Mouse (Mus musculus) lung, postnatal 0 days (tissue): ENCODE data around the gene Gspt1. TPM values are rescaled to one million over a fixed set of nuclear protein-coding genes. Genes with fewer than 3 reads are reported as not detected.

Source experiments
- ATAC-seq: fragments of 200-750 bp; cut with Nextera tagmentation; 2 replicates; pipeline ENCODE4 v1.8.0; 2017; ENCODE audit warnings: moderate library complexity
- DNase-seq: peaks from one replicate; pipeline ENCODE4 v3.0.0-alpha.2; 2016; ENCODE audit warnings: low spot score
- H3K27ac ChIP-seq: fragments of 300-500 bp; sonication (generic); 2 replicates; pipeline ENCODE4 v1.5.1; 2014; ENCODE audit warnings: antibody characterized with exemption, mild to moderate bottlenecking, low read length, mixed read lengths
- H3K27me3 ChIP-seq: fragments of 300-500 bp; sonication (generic); replicated peaks from 2 replicates; pipeline ENCODE4 v1.6.1; 2014; ENCODE audit warnings: low read length, mixed read lengths; ENCODE audit not compliant: insufficient read depth
- H3K36me3 ChIP-seq: fragments of 300-500 bp; sonication (generic); 2 replicates; pipeline ENCODE4 v1.6.1; 2014; ENCODE audit warnings: low read length, mixed read lengths; ENCODE audit not compliant: insufficient read depth
- H3K4me1 ChIP-seq: fragments of 300-500 bp; sonication (generic); 2 replicates; pipeline ENCODE4 v1.6.1; 2014; ENCODE audit warnings: antibody characterized with exemption, low read depth, low read length, mixed read lengths; ENCODE audit not compliant: insufficient read depth
- H3K4me2 ChIP-seq: fragments of 300-500 bp; sonication (generic); replicated peaks from 2 replicates; pipeline ENCODE4 v1.6.1; 2014; ENCODE audit warnings: low read depth, mild to moderate bottlenecking, low read length, moderate library complexity, mixed read lengths
- H3K4me3 ChIP-seq: fragments of 300-500 bp; sonication (generic); 2 replicates; pipeline ENCODE4 v1.5.1; 2014; ENCODE audit warnings: low read depth, low read length
- H3K9ac ChIP-seq: fragments of 300-500 bp; sonication (generic); replicated peaks from 2 replicates; pipeline ENCODE4 v1.6.1; 2014; ENCODE audit warnings: low read depth, mild to moderate bottlenecking
- H3K9me3 ChIP-seq: fragments of 300-500 bp; sonication (generic); 2 replicates; pipeline ENCODE4 v1.6.1; 2016; ENCODE audit warnings: low read length, mixed read lengths
- CTCF ChIP-seq: IDR thresholded peaks from 2 replicates; pipeline ENCODE4 v1.5.1; 2016; ENCODE audit warnings: antibody characterized with exemption, mild to moderate bottlenecking
- EP300 ChIP-seq: IDR thresholded peaks from 2 replicates; pipeline ENCODE4 v1.6.1; 2016; ENCODE audit warnings: antibody characterized with exemption, mild to moderate bottlenecking, control low read depth
- WGBS: fragments of 180-500 bp; shearing (Covaris S2); extraction: QIAGEN DNeasy Blood & Tissue Kit; methylation state at CpG from one replicate; pipeline ENCODE4 v1.1.7; 2014; 5-methylcytosine and 5-hydroxymethylcytosine counted together
- polyA plus RNA-seq: library from polyadenylated mRNA; unstranded; fragments of >200 nt; fragmentation: Nextera tagmentation; extraction: Ambion mirVana; gene quantifications from 2 replicates; pipeline ENCODE4 v1.2.1, GENCODE M21; 2015

The Gspt1 gene
- polyA plus RNA-seq, 1 experiment from 2014 or later: 34.2 TPM

DNA sequence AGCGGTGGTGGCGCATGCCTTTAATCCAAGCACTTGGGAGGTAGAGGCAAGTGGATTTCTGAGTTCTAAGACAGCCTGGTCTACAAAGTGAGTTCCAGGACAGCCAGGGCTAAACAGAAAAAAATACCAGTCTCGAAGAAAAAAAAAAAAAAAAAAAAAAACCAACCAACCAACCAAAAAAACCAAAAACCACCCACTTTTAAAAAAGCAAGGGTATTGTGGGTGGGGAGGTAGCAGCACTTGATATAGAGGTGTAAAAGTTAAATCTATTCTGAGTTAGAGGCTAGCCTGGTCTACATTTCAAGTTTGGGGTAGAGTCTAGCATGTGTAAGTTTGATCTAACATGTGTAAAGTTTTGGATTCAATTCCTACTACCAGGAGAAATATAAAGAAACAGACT, 53.9 kb downstream of the Gspt1 start:
- Histone ChIP-seq H3K4me3 (no peak overlapping the region), H3K27me3 (no peaks in the 10 kb centered on the region), H3K9me3 (no peaks in the 10 kb centered on the region), H3K36me3 (peaks cover 20% of the 10 kb centered on the region; the same call in 1 of the 2 replicates), H3K4me1 (peaks cover 10% of the 10 kb centered on the region), H3K9ac (no peak overlapping the region), H3K4me2 (no peak overlapping the region), H3K27ac (no peak overlapping the region)
- WGBS: 91% methylated on average over 3 of the region's 3 CpGs
- TF ChIP-seq EP300 (no peak), CTCF (no peak)
- DNase-seq (no peak), ATAC-seq (no peak)

DNA sequence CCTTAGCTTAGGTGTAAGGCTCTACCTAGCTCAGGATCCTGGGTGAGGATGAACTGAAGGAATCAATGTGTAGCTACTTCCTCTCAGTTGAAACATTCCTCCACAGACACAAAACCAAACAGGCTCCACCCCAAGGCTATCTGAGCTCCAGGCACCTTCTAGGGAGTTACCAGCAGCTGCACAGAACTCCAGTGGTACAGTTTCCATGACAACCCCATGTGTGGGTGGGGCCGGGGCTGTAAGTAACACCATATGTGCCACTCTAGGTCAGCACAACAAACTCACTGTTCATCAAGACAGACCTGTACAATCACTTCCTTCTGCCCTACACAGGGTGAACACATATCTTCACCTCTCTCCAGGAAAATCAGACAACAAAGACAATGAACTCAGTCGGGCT, 55.7 kb downstream of the Gspt1 start:
- TF ChIP-seq EP300 (no peak), CTCF (no peak)
- peaks cover 33% of the 10 kb centered on the region; the same call in 1 of the 2 replicates for H3K36me3 ChIP-seq
- 0 out of 2 replicates have a peak, but pooled peaks cover 3% of the 10 kb centered on the region for H3K4me1 ChIP-seq
- WGBS: 63% methylated on average over 2 of the region's 2 CpGs
- no peak overlapping the region for H3K4me3 ChIP-seq
- no peak overlapping the region for H3K9ac ChIP-seq
- no peak overlapping the region for H3K27ac ChIP-seq
- DNase-seq: no peak
- no peak overlapping the region for H3K4me2 ChIP-seq
- no peaks in the 10 kb centered on the region for H3K27me3 ChIP-seq
- ATAC-seq: no peak
- H3K9me3 ChIP-seq: no peaks in the 10 kb centered on the region

DNA sequence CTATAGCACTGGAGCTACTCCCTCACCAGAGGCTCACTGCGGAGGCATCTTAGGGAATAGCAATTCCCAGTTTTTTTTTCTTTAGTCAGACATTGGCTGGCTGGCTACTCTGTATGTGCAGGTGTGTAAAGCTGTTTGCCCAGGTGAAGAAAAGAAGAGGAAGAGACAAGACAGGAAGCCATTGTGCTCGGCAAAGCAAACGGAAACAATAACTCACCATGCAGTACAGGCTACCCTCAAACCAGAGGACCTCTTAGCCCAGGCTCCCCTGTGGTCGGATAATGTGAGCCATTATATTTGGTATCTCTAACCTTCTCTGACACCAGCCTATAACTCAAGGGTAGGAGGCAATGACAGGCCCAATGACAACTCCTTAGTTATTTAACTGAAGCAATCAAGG, 57.1 kb downstream of the Gspt1 start:
- Histone ChIP-seq H3K9me3 (no peaks in the 10 kb centered on the region), H3K27me3 (no peaks in the 10 kb centered on the region), H3K4me1 (no peaks in the 10 kb centered on the region), H3K9ac (no peak overlapping the region), H3K27ac (no peak overlapping the region), H3K4me3 (no peak overlapping the region), H3K4me2 (no peak overlapping the region), H3K36me3 (peaks cover 33% of the 10 kb centered on the region; the same call in 1 of the 2 replicates)
- DNase-seq (no peak), ATAC-seq (no peak)
- TF ChIP-seq CTCF (no peak), EP300 (no peak)
- WGBS: 76% methylated on average over 4 of the region's 4 CpGs

DNA sequence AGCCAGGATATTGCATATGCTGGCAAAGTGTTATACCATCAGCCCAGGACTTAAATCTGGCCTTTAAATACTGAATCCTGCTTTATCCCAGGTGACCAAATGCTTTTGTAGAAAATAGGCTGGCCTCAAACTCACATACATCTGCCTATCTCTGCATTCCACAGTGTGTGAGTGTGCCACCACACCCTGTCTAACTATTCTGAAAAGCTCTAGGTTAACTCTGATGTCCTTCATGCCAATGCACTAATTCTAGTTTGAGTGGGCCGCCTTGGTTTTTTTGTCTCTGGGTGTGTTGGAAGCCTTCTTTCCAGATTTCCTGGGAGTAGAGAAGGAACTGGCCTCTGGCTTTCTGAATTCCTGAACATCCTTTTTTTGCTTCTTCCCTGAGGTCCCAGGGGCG, 60.9 kb downstream of the Gspt1 start:
- Histone ChIP-seq H3K9ac (no peak overlapping the region), H3K27me3 (no peaks in the 10 kb centered on the region), H3K27ac (no peak overlapping the region), H3K36me3 (peaks cover 25% of the 10 kb centered on the region; the same call in 1 of the 2 replicates), H3K4me3 (no peak overlapping the region), H3K4me1 (no peaks in the 10 kb centered on the region), H3K4me2 (no peak overlapping the region), H3K9me3 (no peaks in the 10 kb centered on the region)
- TF ChIP-seq CTCF (no peak), EP300 (peak; percentile 47; the same call in 1 of the 2 replicates)
- peak; percentile 16 for DNase-seq
- peak; percentile 63; the same call in 1 of the 2 replicates for ATAC-seq
- 83% methylated on average over 2 of the region's 2 CpGs for WGBS

DNA sequence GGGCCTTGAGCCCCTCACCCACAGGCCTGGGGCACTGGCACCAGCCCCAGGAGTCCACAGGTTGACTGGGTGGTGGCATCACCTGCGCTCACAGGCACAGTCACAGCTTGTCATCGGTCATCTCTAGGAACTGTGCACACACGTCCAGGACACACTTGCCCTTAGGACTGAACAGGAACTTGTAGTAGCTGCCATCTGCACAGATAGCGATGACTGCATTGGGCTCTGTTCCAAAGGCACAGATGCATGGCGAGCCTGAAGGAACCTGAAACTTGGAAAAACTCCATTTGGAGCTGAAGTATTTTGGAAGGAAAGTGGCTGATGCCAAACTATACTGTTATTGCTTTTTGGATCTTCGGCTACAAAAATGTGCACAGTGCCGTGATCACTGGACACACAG, 64.0 kb downstream of the Gspt1 start:
- Histone ChIP-seq H3K4me2 (no peak overlapping the region), H3K4me3 (no peak overlapping the region), H3K27me3 (no peaks in the 10 kb centered on the region), H3K4me1 (no peaks in the 10 kb centered on the region), H3K9me3 (no peaks in the 10 kb centered on the region), H3K27ac (no peak overlapping the region), H3K9ac (no peak overlapping the region), H3K36me3 (peaks cover 14% of the 10 kb centered on the region; the same call in 1 of the 2 replicates)
- WGBS: 78% methylated on average over 7 of the region's 7 CpGs
- TF ChIP-seq EP300 (no peak), CTCF (no peak)
- no peak for DNase-seq
- no peak for ATAC-seq

DNA sequence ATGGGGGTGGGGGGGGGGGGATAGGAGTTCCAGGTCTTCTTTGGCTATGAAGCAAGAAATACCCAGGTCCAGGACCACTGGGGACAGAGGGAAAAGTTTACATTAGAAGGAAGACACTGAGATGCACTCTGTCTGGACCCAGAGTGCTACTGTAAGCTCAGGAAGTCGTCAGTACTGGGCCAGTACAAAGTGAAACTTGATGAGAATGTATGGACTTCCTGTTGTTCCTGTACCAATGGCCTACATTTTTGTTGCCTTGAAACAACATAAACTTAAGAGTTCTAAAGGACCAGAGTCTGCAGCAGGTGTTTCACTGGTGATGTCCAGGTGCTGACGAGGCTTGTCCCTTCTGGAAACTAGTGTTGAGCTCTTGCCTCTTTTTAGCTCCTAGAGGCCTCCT, 76.7 kb downstream of the Gspt1 start:
- DNase-seq (no peak), ATAC-seq (no peak)
- 49% methylated on average over 2 of the region's 2 CpGs for WGBS
- Histone ChIP-seq H3K4me3 (no peak overlapping the region), H3K9me3 (no peaks in the 10 kb centered on the region), H3K27ac (no peak overlapping the region), H3K36me3 (no peaks in the 10 kb centered on the region), H3K9ac (no peak overlapping the region), H3K4me2 (no peak overlapping the region; the same call in 1 of the 2 replicates), H3K4me1 (peaks cover 4% of the 10 kb centered on the region; the same call in 1 of the 2 replicates), H3K27me3 (no peaks in the 10 kb centered on the region)
- no peak for TF ChIP-seq EP300

DNA sequence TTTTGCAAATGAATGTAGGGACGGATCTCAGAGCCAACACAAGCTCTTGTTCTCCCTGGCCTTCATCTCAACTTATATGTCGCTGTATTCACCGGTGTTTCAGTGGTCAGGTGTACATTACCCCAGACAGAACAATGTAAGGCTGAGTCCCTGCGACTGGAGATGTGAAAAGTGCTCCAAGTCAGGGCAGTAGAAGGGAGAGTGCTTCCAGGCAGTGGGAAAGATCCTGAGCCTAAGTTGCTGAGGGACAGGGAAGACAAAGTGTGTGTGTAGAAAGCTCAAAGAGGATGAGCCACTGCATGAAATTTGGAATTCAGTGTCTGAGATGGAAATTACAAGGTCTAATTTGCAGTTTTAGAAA, 77.3 kb downstream of the Gspt1 start:
- peaks cover 4% of the 10 kb centered on the region; the same call in 1 of the 2 replicates for H3K4me1 ChIP-seq
- ATAC-seq (no peak), DNase-seq (no peak)
- H3K4me2 ChIP-seq: peak overlapping the region; percentile 54
- peak overlapping the region; percentile 32; the same call in 1 of the 2 replicates for H3K9ac ChIP-seq
- no peak for TF ChIP-seq EP300
- TF ChIP-seq CTCF: no peak
- 3% methylated on average over 4 of the region's 4 CpGs for WGBS
- H3K27me3 ChIP-seq: no peaks in the 10 kb centered on the region
- no peaks in the 10 kb centered on the region for H3K36me3 ChIP-seq
- H3K27ac ChIP-seq: peak overlapping the region; percentile 95
- H3K9me3 ChIP-seq: no peaks in the 10 kb centered on the region
- H3K4me3 ChIP-seq: peak overlapping the region; percentile 98
